ENCODE assay signal across 17 mouse cellular contexts in genomic region chr2:45077938-45078487, GRCm38 (mm10). TPM values are rescaled to one million over a fixed set of nuclear protein-coding genes. Genes with fewer than 3 reads are reported as not detected.
DNase-seq lines count a peak whose midpoint lies in the region; ATAC-seq and TF ChIP-seq lines count a peak whose summit lies in the region.
"Had no signal": no experiment of that assay in that cellular context is flagged by ENCODE, and none has a peak within 500 bp of the region (broad histone marks: within the 10 kb centered on the region; RNA-seq: fewer than 3 reads in every experiment).

No protein-coding gene starts in this region.

- no peak overlapping the region for H3K4me3 ChIP-seq in heart, embryonic 13.5 days
- H3K4me3 ChIP-seq in lung, embryonic 14.5 days (ENCODE audit: low read depth, low read length): no peak overlapping the region
- no peak overlapping the region for H3K4me3 ChIP-seq in liver, embryonic 12.5 days

- no peak overlapping the region for H3K4me2 ChIP-seq in heart, embryonic 13.5 days
- H3K4me2 ChIP-seq in lung, embryonic 14.5 days: no peak overlapping the region
- peak overlapping the region; percentile 52 for H3K4me2 ChIP-seq in liver, embryonic 12.5 days

- H3K4me1 ChIP-seq in heart, embryonic 13.5 days: peaks cover 41% of the 10 kb centered on the region
- peaks cover 3% of the 10 kb centered on the region; the same call in 1 of the 2 replicates for H3K4me1 ChIP-seq in lung, embryonic 14.5 days (ENCODE audit: insufficient read depth)
- H3K4me1 ChIP-seq in liver, embryonic 12.5 days: peaks cover 53% of the 10 kb centered on the region

- no peak overlapping the region for H3K9ac ChIP-seq in heart, embryonic 13.5 days
- H3K9ac ChIP-seq in lung, embryonic 14.5 days: no peak overlapping the region
- no peak overlapping the region for H3K9ac ChIP-seq in liver, embryonic 12.5 days

- peak overlapping the region; percentile 9; the same call in 1 of the 2 replicates for H3K27ac ChIP-seq in heart, embryonic 13.5 days (replicated peaks)
- H3K27ac ChIP-seq in lung, embryonic 14.5 days (ENCODE audit: low read depth): no peak overlapping the region
- peak overlapping the region; percentile 72 for H3K27ac ChIP-seq in liver, embryonic 12.5 days

- TF ChIP-seq CTCF in lung, embryonic 14.5 days (IDR thresholded peaks at IDR 0.05; ENCODE audit: low read depth): no peak

- no peaks in the 10 kb centered on the region for H3K9me3 ChIP-seq in heart, embryonic 13.5 days
- no peaks in the 10 kb centered on the region for H3K9me3 ChIP-seq in lung, embryonic 14.5 days (ENCODE audit: low read depth, low read length)
- no peaks in the 10 kb centered on the region for H3K9me3 ChIP-seq in liver, embryonic 12.5 days (replicated peaks)

- no peak for DNase-seq in heart, adult 18-20 months
- DNase-seq in lung, embryonic 14.5 days: peak; percentile 46
- no peak for DNase-seq in lung, postnatal 36 days
- DNase-seq: adrenal gland, postnatal 14 days; cerebellum, adult 18-20 months; gastrocnemius, postnatal 10 days; kidney, adult 18-20 months; kidney, postnatal 4 days; lung, adult 18-20 months; spleen, adult 18-20 months had no signal

- WGBS in heart, embryonic 13.5 days: 15% methylated on average over 3 of the region's 3 CpGs
- 44% methylated on average over 3 of the region's 3 CpGs for WGBS in lung, embryonic 14.5 days
- 20% methylated on average over 3 of the region's 3 CpGs for WGBS in liver, embryonic 12.5 days (ENCODE audit: insufficient replicate concordance)

- H3K36me3 ChIP-seq in heart, embryonic 13.5 days: peaks cover 6% of the 10 kb centered on the region; the same call in 1 of the 2 replicates
- H3K36me3 ChIP-seq in lung, embryonic 14.5 days (ENCODE audit: insufficient read depth): peaks cover 38% of the 10 kb centered on the region; the same call in 1 of the 2 replicates
- H3K36me3 ChIP-seq in liver, embryonic 12.5 days: peaks cover 34% of the 10 kb centered on the region

- ATAC-seq in heart, embryonic 13.5 days (ENCODE audit: extremely low read depth, insufficient number of reproducible peaks, low FRiP score, low TSS enrichment): no peak
- no peak for ATAC-seq in lung, embryonic 14.5 days (ENCODE audit: insufficient read depth)
- peak; percentile 80 for ATAC-seq in liver, embryonic 12.5 days
- ATAC-seq in megakaryocyte-erythroid progenitor cell, adult 5-6 weeks (replicated peaks; ENCODE audit: low FRiP score, low TSS enrichment, poor library complexity, severe bottlenecking): peak; percentile 78
- no peak for ATAC-seq in erythroblast, adult 5-6 weeks (replicated peaks; ENCODE audit: low FRiP score, poor library complexity, severe bottlenecking)
- ATAC-seq: activated CD4-positive, CD25-positive, alpha-beta regulatory T cell, adult 4 months; midbrain, embryonic 16.5 days; Patski had no signal

- no peaks in the 10 kb centered on the region for H3K27me3 ChIP-seq in heart, embryonic 13.5 days (replicated peaks)
- no peaks in the 10 kb centered on the region for H3K27me3 ChIP-seq in lung, embryonic 14.5 days (ENCODE audit: insufficient read depth, low read length)
- no peaks in the 10 kb centered on the region for H3K27me3 ChIP-seq in liver, embryonic 12.5 days (replicated peaks)
- H3K27me3 ChIP-seq: Patski had no signal

RNA-seq across cellular contexts. Expression of gene Zeb2, which starts 39.2 kb away (rescaled TPM):
- polyA plus RNA-seq in heart, embryonic 13.5 days (2015; fragmentation: Nextera tagmentation; extraction: Ambion mirVana): 21.8 and 22.4 TPM in 2 replicates
- 10 to 100 TPM; 34.4 to 44.2 TPM for total RNA-seq in heart, adult 18-20 months (2021)
- polyA plus RNA-seq in lung, embryonic 14.5 days (2014; fragmentation: Nextera tagmentation; extraction: Ambion mirVana): 90.1 and 90.4 TPM in 2 replicates
- 22.1 and 24.3 TPM in 2 replicates for polyA plus RNA-seq in liver, embryonic 12.5 days (2016; fragmentation: Nextera tagmentation; extraction: Ambion mirVana)
- total RNA-seq in megakaryocyte-erythroid progenitor cell, adult 5-6 weeks (2014; fragmentation: Nextera tagmentation): 118 and 125 TPM in 2 replicates
- 113 and 119 TPM in 2 replicates for total RNA-seq in megakaryocyte-erythroid progenitor cell, adult 5-6 weeks (2017)
- 33.2 and 42.6 TPM in 2 replicates for total RNA-seq in erythroblast, adult 5-6 weeks (2015; ENCODE audit: low replicate concordance)
- total RNA-seq in erythroblast, adult 5-6 weeks (2017; ENCODE audit: low replicate concordance): 39.3 and 42.8 TPM in 2 replicates

Comparison
In these comparisons a context has a peak if more than half of its experiments do, and no peak if none do; other contexts are left out.
1. ATAC-seq: peak in liver, embryonic 12.5 days (single experiment) and megakaryocyte-erythroid progenitor cell, adult 5-6 weeks (single experiment); none in heart, embryonic 13.5 days (single experiment), lung, embryonic 14.5 days (single experiment) and erythroblast, adult 5-6 weeks (single experiment).